Mouse (Mus musculus) MEL (cell line): ENCODE data around the gene Tomm40l. TPM values are rescaled to one million over a fixed set of nuclear protein-coding genes. Genes with fewer than 3 reads are reported as not detected.

Experiments
- DNase-seq: peaks from one replicate; pipeline ENCODE4 v3.0.0; 2011; ENCODE audit warnings: low read depth, low spot score
- H3K27ac ChIP-seq: 2 replicates; pipeline ENCODE4 v1.5.1; 2012; ENCODE audit warnings: low read depth, mild to moderate bottlenecking, control low read depth, low read length, moderate library complexity; ENCODE audit not compliant: control insufficient read depth
- H3K27me3 ChIP-seq, 2 experiments: fragments of 150-350 bp in 1 of 2; sonication (generic) in 1 of 2; 2 replicates each; pipeline ENCODE4 v1.6.1; 2012; ENCODE audit warnings: low read length in 2 of 2, mild to moderate bottlenecking in 2 of 2, improper control_type of control experiment in 1 of 2, moderate library complexity in 1 of 2; ENCODE audit not compliant: insufficient read depth in 2 of 2, control insufficient read depth in 1 of 2
- H3K36me3 ChIP-seq, 2 experiments: 2 replicates each; pipeline ENCODE4 v1.6.1; 2012 to 2014; ENCODE audit warnings: low read length in 2 of 2, improper control_type of control experiment in 1 of 2, inconsistent platforms in 1 of 2, mild to moderate bottlenecking in 1 of 2; ENCODE audit not compliant: insufficient read depth in 2 of 2, control insufficient read depth in 1 of 2
- H3K4me1 ChIP-seq, 2 experiments: fragments of 150-350 bp in 1 of 2; sonication (generic) in 1 of 2; 2 replicates each; pipeline ENCODE4 v1.6.1; 2012; ENCODE audit warnings: low read length in 2 of 2, improper control_type of control experiment in 1 of 2, mild to moderate bottlenecking in 1 of 2; ENCODE audit not compliant: insufficient read depth in 2 of 2, control insufficient read depth in 1 of 2
- H3K4me3 ChIP-seq, 2 experiments: fragments of 150-350 bp in 1 of 2; sonication (generic) in 1 of 2; 2 replicates each; pipeline ENCODE4 v1.5.1; 2012; ENCODE audit warnings: low read depth in 2 of 2, low read length in 2 of 2, mild to moderate bottlenecking in 2 of 2, moderate library complexity in 2 of 2, control low read depth in 1 of 2, improper control_type of control experiment in 1 of 2; ENCODE audit not compliant: control insufficient read depth in 1 of 2, insufficient read depth in 1 of 2
- H3K79me2 ChIP-seq: 2 replicates; pipeline ENCODE4 v1.6.1; 2012; ENCODE audit warnings: mild to moderate bottlenecking, low read length, moderate library complexity; ENCODE audit not compliant: control insufficient read depth, poor library complexity, insufficient read depth
- H3K9ac ChIP-seq: 2 replicates; pipeline ENCODE4 v1.6.1; 2012; ENCODE audit warnings: low read depth, mild to moderate bottlenecking, control low read depth, low read length, moderate library complexity; ENCODE audit not compliant: control insufficient read depth, poor library complexity, severe bottlenecking
- H3K9me3 ChIP-seq: fragments of 150-350 bp; sonication (generic); replicated peaks from 2 replicates; pipeline ENCODE4 v1.6.1; 2012; ENCODE audit warnings: mild to moderate bottlenecking, low read length, improper control_type of control experiment, moderate library complexity; ENCODE audit not compliant: insufficient read depth
- CHD2 ChIP-seq: IDR thresholded peaks from 2 replicates; pipeline ENCODE4 v1.6.1; 2011; ENCODE audit warnings: low read length, improper control_type of control experiment
- CTCF ChIP-seq, 3 experiments: IDR thresholded peaks in 2 of 3; conservative IDR thresholded peaks in 1 of 3; 2 replicates each; pipeline ENCODE4 v1.5.1; 2011 to 2012; ENCODE audit warnings: low read length in 3 of 3, low read depth in 2 of 3, mild to moderate bottlenecking in 2 of 3, improper control_type of control experiment in 1 of 3, inconsistent platforms in 1 of 3, mixed read lengths in 1 of 3, moderate library complexity in 1 of 3; ENCODE audit not compliant: control insufficient read depth in 1 of 3, insufficient read depth in 1 of 3, poor library complexity in 1 of 3, severe bottlenecking in 1 of 3
- E2F4 ChIP-seq: IDR thresholded peaks from 2 replicates; pipeline ENCODE4 v1.6.1; 2011; ENCODE audit warnings: low read depth, low read length, improper control_type of control experiment, borderline replicate concordance
- ELF1 ChIP-seq: IDR thresholded peaks from 2 replicates; pipeline ENCODE4 v1.6.1; 2014; ENCODE audit warnings: low read depth, mild to moderate bottlenecking, inconsistent platforms, low read length, improper control_type of control experiment, moderate library complexity
- EP300 ChIP-seq, 2 experiments: IDR thresholded peaks; 2 replicates each; pipeline ENCODE4 v1.6.1; 2011; ENCODE audit warnings: improper control_type of control experiment in 2 of 2, low read length in 2 of 2, low read depth in 1 of 2, mild to moderate bottlenecking in 1 of 2
- ETS1 ChIP-seq: IDR thresholded peaks from 2 replicates; pipeline ENCODE4 v1.6.1; 2012; ENCODE audit warnings: low read depth, mild to moderate bottlenecking, inconsistent platforms, low read length, improper control_type of control experiment, moderate library complexity
- HCFC1 ChIP-seq: IDR thresholded peaks from 2 replicates; pipeline ENCODE4 v1.6.1; 2012; ENCODE audit warnings: low read depth, mild to moderate bottlenecking, inconsistent platforms, low read length, improper control_type of control experiment, moderate library complexity
- KAT2A ChIP-seq: conservative IDR thresholded peaks from 2 replicates; pipeline ENCODE4 v1.6.1; 2012; ENCODE audit warnings: low read depth, low read length, improper control_type of control experiment, inconsistent platforms
- MAFK ChIP-seq: IDR thresholded peaks from 2 replicates; pipeline ENCODE4 v1.6.1; 2011; ENCODE audit warnings: low read depth, mild to moderate bottlenecking, low read length, improper control_type of control experiment, borderline replicate concordance
- MAX ChIP-seq: IDR thresholded peaks from 2 replicates; pipeline ENCODE4 v1.6.1; 2011; ENCODE audit warnings: low read length, improper control_type of control experiment
- MAZ ChIP-seq: IDR thresholded peaks from 2 replicates; pipeline ENCODE4 v1.6.1; 2012; ENCODE audit warnings: low read depth, mild to moderate bottlenecking, inconsistent platforms, low read length, improper control_type of control experiment
- MEF2A ChIP-seq: IDR thresholded peaks from 2 replicates; pipeline ENCODE4 v1.6.1; 2014; ENCODE audit warnings: low read depth, mild to moderate bottlenecking, inconsistent platforms, low read length, improper control_type of control experiment; ENCODE audit not compliant: poor library complexity, insufficient replicate concordance, severe bottlenecking; ENCODE audit errors: extremely low read depth
- MXI1 ChIP-seq: IDR thresholded peaks from 2 replicates; pipeline ENCODE4 v1.6.1; 2011; ENCODE audit warnings: mild to moderate bottlenecking, low read depth, low read length, improper control_type of control experiment
- MYB ChIP-seq: IDR thresholded peaks from 2 replicates; pipeline ENCODE4 v1.6.1; 2011; ENCODE audit warnings: mild to moderate bottlenecking, low read depth, low read length, improper control_type of control experiment
- NRF1 ChIP-seq: IDR thresholded peaks from 2 replicates; pipeline ENCODE4 v1.6.1; 2014; ENCODE audit warnings: low read depth, mild to moderate bottlenecking, inconsistent platforms, low read length, improper control_type of control experiment, moderate library complexity; ENCODE audit not compliant: poor library complexity, insufficient read depth, severe bottlenecking
- POLR2AphosphoS2 ChIP-seq: IDR thresholded peaks from 2 replicates; pipeline ENCODE4 v1.6.1; 2011; ENCODE audit warnings: low read length, improper control_type of control experiment
- RAD21 ChIP-seq: IDR thresholded peaks from 2 replicates; pipeline ENCODE4 v1.6.1; 2011; ENCODE audit warnings: mild to moderate bottlenecking, low read depth, low read length, improper control_type of control experiment
- RCOR1 ChIP-seq: IDR thresholded peaks from 2 replicates; pipeline ENCODE4 v1.6.1; 2012; ENCODE audit warnings: low read depth, mild to moderate bottlenecking, inconsistent platforms, low read length, improper control_type of control experiment
- SIN3A ChIP-seq: IDR thresholded peaks from 2 replicates; pipeline ENCODE4 v1.6.1; 2012; ENCODE audit warnings: low read length, improper control_type of control experiment, inconsistent platforms
- SMC3 ChIP-seq: IDR thresholded peaks from 2 replicates; pipeline ENCODE4 v1.6.1; 2011; ENCODE audit warnings: low read depth, low read length, improper control_type of control experiment
- TAL1 ChIP-seq: IDR thresholded peaks from 2 replicates; pipeline ENCODE4 v1.6.1; 2012; ENCODE audit warnings: mild to moderate bottlenecking, inconsistent platforms, low read length, moderate library complexity, mixed read lengths
- TCF12 ChIP-seq: IDR thresholded peaks from 2 replicates; pipeline ENCODE4 v1.6.1; 2014; ENCODE audit warnings: low read depth, mild to moderate bottlenecking, inconsistent platforms, low read length, improper control_type of control experiment, moderate library complexity
- USF1 ChIP-seq: IDR thresholded peaks from 2 replicates; pipeline ENCODE4 v1.6.1; 2014; ENCODE audit warnings: low read depth, mild to moderate bottlenecking, inconsistent platforms, low read length, improper control_type of control experiment, moderate library complexity
- USF2 ChIP-seq, 2 experiments: IDR thresholded peaks; 2 replicates each; pipeline ENCODE4 v1.6.1; 2011 to 2012; ENCODE audit warnings: improper control_type of control experiment in 2 of 2, low read length in 2 of 2, borderline replicate concordance in 1 of 2, inconsistent platforms in 1 of 2, low read depth in 1 of 2, mild to moderate bottlenecking in 1 of 2; ENCODE audit not compliant: insufficient read depth in 1 of 2
- ZC3H11A ChIP-seq: IDR thresholded peaks from 2 replicates; pipeline ENCODE4 v1.6.1; 2012; ENCODE audit warnings: low read depth, mild to moderate bottlenecking, inconsistent platforms, low read length, improper control_type of control experiment
- ZNF384 ChIP-seq: IDR thresholded peaks from 2 replicates; pipeline ENCODE4 v1.6.1; 2012; ENCODE audit warnings: low read depth, mild to moderate bottlenecking, inconsistent platforms, low read length, improper control_type of control experiment
- polyA plus RNA-seq, 2 experiments: library from polyadenylated mRNA; stranded (reverse) in 1 of 2; unstranded in 1 of 2; fragments of >175 nt in 1 of 2; fragments of >200 nt in 1 of 2; gene quantifications; 2 replicates each; pipeline versions ENCODE4 v1.2.1 to v1.2.4; 2012; ENCODE audit warnings: low replicate concordance in 2 of 2, low read depth in 1 of 2; ENCODE audit not compliant: insufficient read length in 2 of 2, insufficient read depth in 1 of 2, missing spikeins in 1 of 2
- total RNA-seq: library from RNA; depleted of rRNA; stranded (reverse); fragments of 300-350 nt; gene quantifications from 2 replicates; pipeline ENCODE4 v1.2.3, GENCODE M21; 2012

Tomm40l gene
- total and polyA plus RNA-seq, 3 experiments = 40.7 to 43.4 TPM; not detected in 1

GRCm38 (mm10) chr1:171203471-171204248 is 18.7 kb downstream of the Tomm40l start:
- TF ChIP-seq TAL1 (no peak), TCF12 (no peak), SIN3A (no peak), RAD21 (no peak), MXI1 (no peak), MYB (no peak), MAFK (no peak), ZNF384 (no peak), MEF2A (no peak), POLR2AphosphoS2 (no peak), ETS1 (no peak), CTCF (IDR thresholded peaks at IDR 0.05 in 2 of 3, conservative IDR thresholded peaks at IDR 0.05 in 1 of 3; ENCODE audit: control insufficient read depth in 1 of 3, insufficient read depth in 1 of 3, low read depth in 2 of 3, low read length in 3 of 3, poor library complexity in 1 of 3, severe bottlenecking in 1 of 3) (no peak), SMC3 (no peak), ELF1 (no peak), EP300 (IDR thresholded peaks at IDR 0.05; ENCODE audit: low read depth in 1 of 2, low read length in 2 of 2) (no peak), HCFC1 (no peak), MAX (no peak), NRF1 (no peak)
- Histone ChIP-seq H3K27ac (no peak overlapping the region), H3K4me3 (no peak overlapping the region), H3K9me3 (no peaks in the 10 kb centered on the region), H3K9ac (no peak overlapping the region), H3K79me2 (no peaks in the 10 kb centered on the region), H3K27me3 (no peaks in the 10 kb centered on the region), H3K36me3 (peaks cover 0 to 11% of the 10 kb centered on the region in 2 experiments; a peak in 2 of 4 replicates), H3K4me1 (peaks cover 6 to 16% of the 10 kb centered on the region in 2 experiments; a peak in 3 of 4 replicates)
- DNase-seq = no peak

- H3K79me2 ChIP-seq = no peaks in the 10 kb centered on the region
- no peak overlapping the region for H3K4me3 ChIP-seq
- no peaks in the 10 kb centered on the region for H3K9me3 ChIP-seq
- H3K36me3 ChIP-seq = peaks cover 0 to 8% of the 10 kb centered on the region in 2 experiments; a peak in 2 of 4 replicates
- TF ChIP-seq ZC3H11A (no peak), USF1 (no peak), USF2 (IDR thresholded peaks at IDR 0.05; ENCODE audit: borderline replicate concordance in 1 of 2, insufficient read depth in 1 of 2, low read depth in 1 of 2, low read length in 2 of 2) (no peak), POLR2AphosphoS2 (no peak), MAZ (no peak), CTCF (IDR thresholded peaks at IDR 0.05 in 2 of 3, conservative IDR thresholded peaks at IDR 0.05 in 1 of 3; ENCODE audit: control insufficient read depth in 1 of 3, insufficient read depth in 1 of 3, low read depth in 2 of 3, low read length in 3 of 3, poor library complexity in 1 of 3, severe bottlenecking in 1 of 3) (no peak), TCF12 (no peak), RAD21 (no peak), RCOR1 (no peak), HCFC1 (no peak), MAX (no peak), ETS1 (no peak), KAT2A (no peak), CHD2 (no peak), E2F4 (no peak), MXI1 (no peak), SIN3A (no peak)
- TF ChIP-seq, all 39 proteins: peak for 0
- no peaks in the 10 kb centered on the region for H3K27me3 ChIP-seq
- DNase-seq = no peak
- no peak overlapping the region for H3K27ac ChIP-seq
- H3K4me1 ChIP-seq = peaks cover 3 to 8% of the 10 kb centered on the region in 2 experiments; a peak in 2 of 4 replicates
- no peak overlapping the region for H3K9ac ChIP-seq
Measured at GRCm38 (mm10) chr1:171200769-171201168, 21.5 kb downstream of the Tomm40l start.
